Mouse (Mus musculus) embryonic facial prominence, embryonic 10.5 days (tissue): ENCODE results near the gene Car14. TPM values are rescaled to one million over a fixed set of nuclear protein-coding genes. Genes with fewer than 3 reads are reported as not detected.

Source experiments
- DNase-seq: peaks from one replicate; pipeline ENCODE4 v3.0.0-alpha.2; 2017; ENCODE audit warnings: low spot score
- H3K27ac ChIP-seq: fragments of 300-500 bp; sonication (generic); replicated peaks from 2 replicates; pipeline ENCODE4 v1.5.1; 2016; ENCODE audit warnings: mild to moderate bottlenecking
- H3K27me3 ChIP-seq: fragments of 300-500 bp; sonication (generic); replicated peaks from 2 replicates; pipeline ENCODE4 v1.6.1; 2016; ENCODE audit warnings: low read depth, mild to moderate bottlenecking; ENCODE audit not compliant: poor library complexity, severe bottlenecking
- H3K36me3 ChIP-seq: fragments of 300-500 bp; sonication (generic); replicated peaks from 2 replicates; pipeline ENCODE4 v1.6.1; 2016; ENCODE audit warnings: mild to moderate bottlenecking, moderate library complexity
- H3K4me1 ChIP-seq: fragments of 300-500 bp; sonication (generic); 2 replicates; pipeline ENCODE4 v1.6.1; 2016
- H3K4me3 ChIP-seq: fragments of 300-500 bp; sonication (generic); 2 replicates; pipeline ENCODE4 v1.5.1; 2016; ENCODE audit warnings: mild to moderate bottlenecking, moderate library complexity
- H3K9me3 ChIP-seq: fragments of 300-500 bp; sonication (generic); 2 replicates; pipeline ENCODE4 v1.6.1; 2016; ENCODE audit warnings: mild to moderate bottlenecking
- WGBS: fragments of 180-500 bp; shearing (Covaris S2); methylation state at CpG from one replicate; pipeline ENCODE4 v1.1.7; 2016; 5-methylcytosine and 5-hydroxymethylcytosine counted together
- polyA plus RNA-seq: library from polyadenylated mRNA; unstranded; fragments of >200 nt; fragmentation: Nextera tagmentation; extraction: Ambion mirVana; gene quantifications from 2 replicates; pipeline ENCODE4 v1.2.1, GENCODE M21; 2016

The Car14 gene
- polyA plus RNA-seq, 1 experiment from 2014 or later, result 120 TPM

- Histone ChIP-seq H3K9me3 (no peaks in the 10 kb centered on the region), H3K4me3 (no peak overlapping the region), H3K4me1 (no peaks in the 10 kb centered on the region), H3K27ac (no peak overlapping the region), H3K36me3 (no peaks in the 10 kb centered on the region), H3K27me3 (no peaks in the 10 kb centered on the region)
- WGBS, result 76% methylated on average over 7 of the region's 7 CpGs
- DNase-seq, result no peak
These were observed 12.3 kb upstream of the Car14 start for GRCm38 (mm10) chr3:95916760-95917159.

GRCm38 (mm10) chr3:95914706-95915105 is 10.2 kb upstream of the Car14 start:
- no peak for DNase-seq
- Histone ChIP-seq H3K36me3 (no peaks in the 10 kb centered on the region), H3K27ac (no peak overlapping the region), H3K27me3 (no peaks in the 10 kb centered on the region), H3K9me3 (no peaks in the 10 kb centered on the region), H3K4me1 (no peaks in the 10 kb centered on the region), H3K4me3 (no peak overlapping the region)
- 94% methylated on average over 4 of the region's 4 CpGs for WGBS

- Histone ChIP-seq H3K36me3 (no peaks in the 10 kb centered on the region), H3K9me3 (no peaks in the 10 kb centered on the region), H3K4me3 (no peak overlapping the region), H3K4me1 (peaks cover 48% of the 10 kb centered on the region), H3K27ac (no peak overlapping the region), H3K27me3 (peaks cover 9% of the 10 kb centered on the region; the same call in 1 of the 2 replicates)
- WGBS, result 47% methylated on average over 4 of the region's 4 CpGs
- DNase-seq, result no peak
These were observed 3.1 kb upstream of the Car14 start for GRCm38 (mm10) chr3:95907613-95908012.

GRCm38 (mm10) chr3:95906860-95907259 is 2.4 kb upstream of the Car14 start:
- peaks cover 55% of the 10 kb centered on the region for H3K4me1 ChIP-seq
- WGBS, result under 1% methylated on average over 12 of the region's 12 CpGs
- H3K4me3 ChIP-seq, result peak overlapping the region; percentile 64
- H3K27ac ChIP-seq, result no peak overlapping the region; the same call in 1 of the 2 replicates
- peaks cover 2% of the 10 kb centered on the region; the same call in 1 of the 2 replicates for H3K36me3 ChIP-seq
- DNase-seq, result peak; percentile 83
- peaks cover 9% of the 10 kb centered on the region; the same call in 1 of the 2 replicates for H3K27me3 ChIP-seq
- no peaks in the 10 kb centered on the region for H3K9me3 ChIP-seq

- 1% methylated on average over 12 of the region's 12 CpGs for WGBS
- peak; percentile 72 for DNase-seq
- Histone ChIP-seq H3K36me3 (peaks cover 11% of the 10 kb centered on the region), H3K4me3 (peak overlapping the region; percentile 64), H3K4me1 (peaks cover 60% of the 10 kb centered on the region), H3K27ac (peak overlapping the region; percentile 92), H3K27me3 (peaks cover 9% of the 10 kb centered on the region; the same call in 1 of the 2 replicates), H3K9me3 (no peaks in the 10 kb centered on the region)
These were observed 1.5 kb upstream of the Car14 start for GRCm38 (mm10) chr3:95905940-95906492.

- H3K36me3 ChIP-seq, result peaks cover 17% of the 10 kb centered on the region
- peak overlapping the region; percentile 92 for H3K27ac ChIP-seq
- H3K27me3 ChIP-seq, result peaks cover 9% of the 10 kb centered on the region; the same call in 1 of the 2 replicates
- H3K4me3 ChIP-seq, result peak overlapping the region; percentile 64
- peak; percentile 86 for DNase-seq
- peaks cover 60% of the 10 kb centered on the region for H3K4me1 ChIP-seq
- H3K9me3 ChIP-seq, result no peaks in the 10 kb centered on the region
- WGBS, result under 1% methylated on average over 18 of the region's 18 CpGs
These were observed 852 bp upstream of the Car14 start for GRCm38 (mm10) chr3:95905146-95905939.

GRCm38 (mm10) chr3:95903753-95904502 is 563 bp downstream of the Car14 start:
- DNase-seq, result peak; percentile 74
- peaks cover 32% of the 10 kb centered on the region for H3K36me3 ChIP-seq
- WGBS, result under 1% methylated on average over 15 of the region's 15 CpGs
- no peaks in the 10 kb centered on the region for H3K9me3 ChIP-seq
- peaks cover 63% of the 10 kb centered on the region for H3K4me1 ChIP-seq
- H3K27me3 ChIP-seq, result peaks cover 9% of the 10 kb centered on the region; the same call in 1 of the 2 replicates
- H3K4me3 ChIP-seq, result peak overlapping the region; percentile 64
- H3K27ac ChIP-seq, result peak overlapping the region; percentile 92

- Histone ChIP-seq H3K4me3 (peak overlapping the region; percentile 64), H3K4me1 (peaks cover 63% of the 10 kb centered on the region), H3K9me3 (no peaks in the 10 kb centered on the region), H3K27ac (peak overlapping the region; percentile 92), H3K27me3 (peaks cover 4% of the 10 kb centered on the region; the same call in 1 of the 2 replicates), H3K36me3 (peaks cover 44% of the 10 kb centered on the region)
- DNase-seq, result peak; percentile 18
- 42% methylated on average over 6 of the region's 6 CpGs for WGBS
These were observed 1.8 kb downstream of the Car14 start for GRCm38 (mm10) chr3:95902643-95903042.

- no peaks in the 10 kb centered on the region for H3K9me3 ChIP-seq
- DNase-seq, result no peak
- peaks cover 62% of the 10 kb centered on the region for H3K4me1 ChIP-seq
- H3K27me3 ChIP-seq, result peaks cover 1% of the 10 kb centered on the region; the same call in 1 of the 2 replicates
- peak overlapping the region; percentile 92 for H3K27ac ChIP-seq
- peaks cover 48% of the 10 kb centered on the region for H3K36me3 ChIP-seq
- peak overlapping the region; percentile 64 for H3K4me3 ChIP-seq
These were observed 2.2 kb downstream of the Car14 start for GRCm38 (mm10) chr3:95902373-95902625.

- no peak for DNase-seq
- Histone ChIP-seq H3K27ac (peak overlapping the region; percentile 92), H3K9me3 (no peaks in the 10 kb centered on the region), H3K4me1 (peaks cover 57% of the 10 kb centered on the region), H3K4me3 (peak overlapping the region; percentile 64), H3K27me3 (no peaks in the 10 kb centered on the region), H3K36me3 (peaks cover 49% of the 10 kb centered on the region)
- 65% methylated on average over 9 of the region's 9 CpGs for WGBS
These were observed 2.7 kb downstream of the Car14 start for GRCm38 (mm10) chr3:95901616-95902372.

- no peak for DNase-seq
- H3K4me1 ChIP-seq, result peaks cover 46% of the 10 kb centered on the region
- H3K4me3 ChIP-seq, result no peak overlapping the region
- H3K27ac ChIP-seq, result no peak overlapping the region
- WGBS, result 75% methylated on average over 13 of the region's 13 CpGs
- H3K36me3 ChIP-seq, result peaks cover 56% of the 10 kb centered on the region
- no peaks in the 10 kb centered on the region for H3K9me3 ChIP-seq
- no peaks in the 10 kb centered on the region for H3K27me3 ChIP-seq
These were observed 4.5 kb downstream of the Car14 start for GRCm38 (mm10) chr3:95899800-95900524.
